Mouse (Mus musculus) heart, embryonic 11.5 days (tissue): ENCODE results near the gene Lmo7. TPM values are rescaled to one million over a fixed set of nuclear protein-coding genes. Genes with fewer than 3 reads are reported as not detected.

ENCODE experiments used
- ATAC-seq: fragments of 200-750 bp; cut with Nextera tagmentation; replicated peaks from 2 replicates; pipeline ENCODE4 v1.8.0; 2017; ENCODE audit warnings: moderate library complexity; ENCODE audit not compliant: insufficient number of reproducible peaks, low FRiP score, low TSS enrichment
- H3K27ac ChIP-seq: fragments of 300-500 bp; sonication (generic); 2 replicates; pipeline ENCODE4 v1.5.1; 2014; ENCODE audit warnings: mild to moderate bottlenecking, low read depth, low read length
- H3K27me3 ChIP-seq: fragments of 300-500 bp; sonication (generic); 2 replicates; pipeline ENCODE4 v1.6.1; 2014; ENCODE audit warnings: mild to moderate bottlenecking, low read length, mixed read lengths; ENCODE audit not compliant: control insufficient read depth, insufficient read depth
- H3K36me3 ChIP-seq: fragments of 300-500 bp; sonication (generic); 2 replicates; pipeline ENCODE4 v1.6.1; 2014; ENCODE audit warnings: mild to moderate bottlenecking, low read length, moderate library complexity, mixed read lengths; ENCODE audit not compliant: control insufficient read depth, insufficient read depth
- H3K4me1 ChIP-seq: fragments of 300-500 bp; sonication (generic); 2 replicates; pipeline ENCODE4 v1.6.1; 2014; ENCODE audit warnings: low read length; ENCODE audit not compliant: control insufficient read depth, insufficient read depth
- H3K4me2 ChIP-seq: fragments of 300-500 bp; sonication (generic); 2 replicates; pipeline ENCODE4 v1.6.1; 2014; ENCODE audit warnings: mild to moderate bottlenecking, moderate library complexity
- H3K4me3 ChIP-seq: fragments of 300-500 bp; sonication (generic); 2 replicates; pipeline ENCODE4 v1.5.1; 2014; ENCODE audit warnings: low read depth, low read length
- H3K9ac ChIP-seq: fragments of 300-500 bp; sonication (generic); 2 replicates; pipeline ENCODE4 v1.6.1; 2014; ENCODE audit warnings: mild to moderate bottlenecking, low read depth, low read length, moderate library complexity
- H3K9me3 ChIP-seq: fragments of 300-500 bp; sonication (generic); replicated peaks from 2 replicates; pipeline ENCODE4 v1.6.1; 2016; ENCODE audit warnings: low read length; ENCODE audit not compliant: control insufficient read depth
- WGBS: fragments of 180-500 bp; shearing (Covaris S2); extraction: QIAGEN DNeasy Blood & Tissue Kit; methylation state at CpG from one replicate; pipeline ENCODE4 v1.1.7; 2014; ENCODE audit not compliant: insufficient replicate concordance; 5-methylcytosine and 5-hydroxymethylcytosine counted together
- polyA plus RNA-seq: library from polyadenylated mRNA; unstranded; fragments of >200 nt; fragmentation: Nextera tagmentation; extraction: Ambion mirVana; gene quantifications from 2 replicates; pipeline ENCODE4 v1.2.1, GENCODE M21; 2014

Gene Lmo7
- polyA plus RNA-seq, 1 experiment from 2014 or later = 126 TPM

DNA sequence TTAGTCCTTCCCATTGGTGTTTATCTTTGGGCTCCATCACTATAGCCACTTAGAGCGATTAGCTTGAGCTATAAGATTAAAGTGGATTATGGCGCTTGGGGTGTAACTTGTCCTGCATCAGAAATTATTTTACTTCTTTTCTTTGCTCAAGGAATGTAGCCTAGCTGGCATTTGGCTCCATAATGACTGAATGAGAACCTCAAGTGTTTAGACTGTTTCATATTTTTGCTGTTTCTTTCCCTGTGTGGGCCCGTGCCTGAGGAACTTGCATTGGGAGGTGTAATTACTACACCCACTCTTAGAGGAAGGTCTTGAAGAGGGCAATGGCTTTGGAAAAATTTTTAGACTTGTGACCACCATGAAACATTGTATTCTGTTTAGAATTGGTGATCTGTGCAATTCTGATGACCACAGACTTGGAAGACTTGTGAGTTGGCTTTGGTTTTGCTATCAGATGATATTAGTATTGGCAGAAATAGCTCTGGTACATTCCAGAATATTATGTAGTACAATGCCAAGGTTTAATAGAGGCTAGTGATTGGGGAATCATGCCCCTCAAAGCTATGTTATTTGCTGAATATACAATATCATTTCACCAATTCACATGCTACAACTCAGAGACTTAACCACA, 54.7 kb downstream of the Lmo7 start:
- H3K27me3 ChIP-seq = no peaks in the 10 kb centered on the region
- H3K36me3 ChIP-seq = no peaks in the 10 kb centered on the region
- no peak overlapping the region for H3K9ac ChIP-seq
- H3K9me3 ChIP-seq = no peaks in the 10 kb centered on the region
- 87% methylated on average over 3 of the region's 3 CpGs for WGBS
- H3K4me1 ChIP-seq = 0 out of 2 replicates have a peak, but pooled peaks cover 3% of the 10 kb centered on the region
- no peak overlapping the region for H3K27ac ChIP-seq
- no peak overlapping the region for H3K4me2 ChIP-seq
- H3K4me3 ChIP-seq = no peak overlapping the region
- ATAC-seq = no peak

DNA sequence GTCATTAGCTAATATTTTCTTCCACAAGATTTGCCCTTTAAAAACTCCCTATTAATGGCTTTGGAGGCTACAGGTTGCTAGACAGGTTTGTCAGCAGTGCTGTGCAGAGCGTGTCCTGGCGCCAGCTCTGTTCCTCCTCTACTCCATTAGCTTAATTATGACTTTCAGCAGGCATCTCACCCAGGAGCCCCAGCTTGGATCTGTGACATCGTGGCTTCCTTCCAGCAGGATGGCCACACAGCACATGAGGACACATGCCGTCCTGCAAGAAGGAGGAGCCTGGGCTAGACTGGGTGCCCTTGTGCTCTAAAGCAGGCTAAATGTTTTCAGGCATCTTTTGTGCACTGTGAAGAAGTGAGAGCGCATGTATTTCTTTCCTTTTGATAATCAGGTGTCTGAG, 58.1 kb downstream of the Lmo7 start:
- no peak overlapping the region for H3K27ac ChIP-seq
- 57% methylated on average over 5 of the region's 5 CpGs for WGBS
- H3K4me1 ChIP-seq = 0 out of 2 replicates have a peak, but pooled peaks cover 3% of the 10 kb centered on the region
- ATAC-seq = no peak
- no peak overlapping the region for H3K9ac ChIP-seq
- no peaks in the 10 kb centered on the region for H3K27me3 ChIP-seq
- H3K4me3 ChIP-seq = no peak overlapping the region
- H3K4me2 ChIP-seq = no peak overlapping the region
- no peaks in the 10 kb centered on the region for H3K36me3 ChIP-seq
- no peaks in the 10 kb centered on the region for H3K9me3 ChIP-seq

DNA sequence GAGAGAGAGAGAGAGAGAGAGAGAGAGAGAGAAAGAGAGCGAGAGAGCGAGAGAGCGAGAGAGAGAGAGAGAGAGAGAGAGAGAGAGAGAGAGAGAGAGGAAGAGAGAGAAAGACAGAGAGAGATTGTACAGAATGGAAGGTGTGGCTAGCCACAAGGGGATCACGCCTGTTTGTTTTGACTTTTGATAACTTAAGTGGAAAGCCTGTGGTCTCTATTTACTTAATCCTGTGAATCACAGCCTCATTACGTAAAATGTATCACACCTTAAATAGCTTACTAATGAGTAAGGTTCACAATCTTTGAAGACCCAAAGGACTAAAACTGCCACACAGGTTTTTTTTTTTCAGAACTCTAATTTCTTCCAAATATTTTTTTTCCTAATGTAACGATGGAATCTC, 58.7 kb downstream of the Lmo7 start:
- Histone ChIP-seq H3K36me3 (no peaks in the 10 kb centered on the region), H3K4me1 (0 out of 2 replicates have a peak, but pooled peaks cover 3% of the 10 kb centered on the region), H3K27me3 (no peaks in the 10 kb centered on the region), H3K9ac (no peak overlapping the region), H3K4me2 (no peak overlapping the region), H3K27ac (no peak overlapping the region), H3K9me3 (no peaks in the 10 kb centered on the region), H3K4me3 (no peak overlapping the region)
- WGBS = 70% methylated on average over 6 of the region's 6 CpGs
- no peak for ATAC-seq

DNA sequence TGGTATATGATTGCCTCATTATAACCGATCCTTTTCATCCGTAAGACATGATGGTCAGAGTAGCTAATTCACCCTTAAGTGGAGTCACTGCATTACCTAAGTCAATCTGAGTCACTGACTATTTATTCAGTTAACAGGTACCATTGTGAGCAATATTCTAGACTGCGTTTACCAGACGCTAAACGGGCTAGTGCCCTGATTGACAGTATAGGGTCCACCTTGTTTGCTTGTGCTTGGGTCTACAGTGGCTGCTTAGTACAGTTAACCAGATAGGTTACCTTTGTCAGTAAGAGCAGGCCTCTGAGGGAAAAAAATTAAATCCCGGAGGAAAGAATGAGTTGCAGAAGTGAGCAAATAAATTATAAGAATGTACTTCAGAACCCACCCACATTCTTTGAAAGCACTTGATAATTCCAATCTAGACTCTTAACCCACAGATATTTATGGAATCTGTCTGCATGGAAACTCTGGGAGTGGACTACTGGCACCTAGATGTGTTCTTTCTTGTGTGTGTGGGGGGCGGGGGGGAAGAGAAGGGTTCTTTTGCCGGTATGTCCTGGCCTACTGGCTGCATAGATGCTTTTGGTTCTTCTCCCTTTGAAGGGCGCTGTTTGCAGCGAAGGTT, 64.9 kb downstream of the Lmo7 start:
- WGBS = 81% methylated on average over 10 of the region's 10 CpGs
- H3K27ac ChIP-seq = no peak overlapping the region

DNA sequence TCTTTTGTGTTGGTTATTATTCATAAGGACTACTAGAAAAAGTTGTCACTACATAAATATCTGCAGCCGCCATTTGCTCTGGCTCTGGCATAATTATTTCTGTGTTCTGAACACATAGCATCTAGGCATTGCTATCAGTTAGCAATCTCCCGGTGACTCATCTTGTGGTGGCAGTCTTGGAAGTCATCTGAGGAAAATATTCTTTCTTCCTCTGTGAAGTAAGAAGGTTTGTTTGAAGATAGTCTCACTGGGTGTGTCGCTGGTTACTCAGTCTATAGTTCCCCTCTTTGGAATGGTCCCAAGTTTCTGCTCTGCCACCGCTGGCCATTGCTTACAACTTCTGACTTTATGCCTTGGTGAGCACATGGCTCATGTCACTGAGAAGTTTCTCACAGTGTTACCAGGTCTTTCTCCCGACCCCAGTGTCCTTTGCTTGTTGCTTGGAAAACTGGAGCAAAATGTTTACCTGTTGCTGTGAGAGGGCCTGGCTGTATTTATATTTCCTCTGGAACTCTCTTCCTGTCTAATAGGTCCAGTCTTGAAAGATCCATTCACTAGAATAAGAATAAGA, 68.3 kb downstream of the Lmo7 start:
- no peaks in the 10 kb centered on the region for H3K9me3 ChIP-seq
- H3K36me3 ChIP-seq = no peaks in the 10 kb centered on the region
- no peak overlapping the region for H3K9ac ChIP-seq
- H3K4me3 ChIP-seq = no peak overlapping the region
- peaks cover 12% of the 10 kb centered on the region for H3K4me1 ChIP-seq
- no peak overlapping the region for H3K4me2 ChIP-seq
- H3K27me3 ChIP-seq = no peaks in the 10 kb centered on the region
- H3K27ac ChIP-seq = no peak overlapping the region
- ATAC-seq = no peak
- 75% methylated on average over 5 of the region's 5 CpGs for WGBS

More for the DNA sequence above, 64.9 kb downstream of the Lmo7 start:
- ATAC-seq = no peak
- Histone ChIP-seq H3K4me2 (no peak overlapping the region), H3K9ac (no peak overlapping the region), H3K27me3 (no peaks in the 10 kb centered on the region), H3K4me1 (0 out of 2 replicates have a peak, but pooled peaks cover 7% of the 10 kb centered on the region), H3K9me3 (no peaks in the 10 kb centered on the region), H3K36me3 (no peaks in the 10 kb centered on the region), H3K4me3 (no peak overlapping the region)

DNA sequence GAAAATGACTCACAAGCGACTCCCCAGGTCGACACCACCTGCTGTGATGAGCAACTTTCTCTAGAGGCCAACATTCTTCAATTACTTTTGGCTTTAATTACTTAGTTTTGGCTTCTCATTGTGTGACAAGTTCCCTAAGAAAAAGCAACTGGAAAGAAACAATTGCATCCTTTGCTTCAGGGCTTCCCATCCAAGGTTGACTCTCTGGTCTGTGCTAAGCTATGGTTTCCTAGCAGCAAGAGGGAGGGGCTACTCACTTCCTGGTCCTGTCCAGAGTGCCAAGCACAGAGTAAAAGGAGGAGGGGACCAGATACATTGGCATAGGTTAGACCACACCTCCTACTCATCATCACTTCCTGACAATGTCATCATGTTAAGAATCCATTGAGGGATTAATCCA, 69.0 kb downstream of the Lmo7 start:
- no peaks in the 10 kb centered on the region for H3K9me3 ChIP-seq
- ATAC-seq = no peak
- WGBS = 83% methylated on average over 2 of the region's 2 CpGs
- H3K9ac ChIP-seq = no peak overlapping the region
- H3K4me3 ChIP-seq = no peak overlapping the region
- no peak overlapping the region for H3K27ac ChIP-seq
- H3K27me3 ChIP-seq = no peaks in the 10 kb centered on the region
- H3K4me1 ChIP-seq = peaks cover 12% of the 10 kb centered on the region
- no peaks in the 10 kb centered on the region for H3K36me3 ChIP-seq
- no peak overlapping the region for H3K4me2 ChIP-seq

DNA sequence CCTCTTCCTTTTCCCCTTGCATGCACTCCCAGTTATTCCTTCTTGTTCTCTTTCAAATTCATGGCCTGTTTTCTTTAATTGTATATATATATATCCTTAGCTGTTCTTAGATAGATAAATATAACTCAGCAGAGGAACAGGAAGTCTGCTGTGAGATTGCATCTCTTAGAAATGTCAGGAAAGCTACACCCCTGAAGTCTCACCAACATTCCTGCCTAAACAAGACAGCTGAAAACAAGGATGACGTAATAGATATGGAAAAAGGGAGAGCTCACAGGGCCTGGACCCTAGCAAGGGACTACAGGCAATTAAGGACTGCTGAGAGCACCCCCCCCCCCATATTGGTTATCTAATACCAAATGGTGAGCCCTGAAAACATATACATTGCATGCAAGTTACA, 71.9 kb downstream of the Lmo7 start:
- 0 out of 2 replicates have a peak, but pooled peaks have one; percentile 52 for ATAC-seq
- no peak overlapping the region for H3K4me3 ChIP-seq
- H3K4me1 ChIP-seq = peaks cover 5% of the 10 kb centered on the region
- no peak overlapping the region for H3K4me2 ChIP-seq
- no peaks in the 10 kb centered on the region for H3K9me3 ChIP-seq
- no peak overlapping the region for H3K9ac ChIP-seq
- H3K27ac ChIP-seq = no peak overlapping the region
- no peaks in the 10 kb centered on the region for H3K36me3 ChIP-seq
- no peaks in the 10 kb centered on the region for H3K27me3 ChIP-seq
- WGBS = 46% methylated on average over 1 of the region's 1 CpGs

DNA sequence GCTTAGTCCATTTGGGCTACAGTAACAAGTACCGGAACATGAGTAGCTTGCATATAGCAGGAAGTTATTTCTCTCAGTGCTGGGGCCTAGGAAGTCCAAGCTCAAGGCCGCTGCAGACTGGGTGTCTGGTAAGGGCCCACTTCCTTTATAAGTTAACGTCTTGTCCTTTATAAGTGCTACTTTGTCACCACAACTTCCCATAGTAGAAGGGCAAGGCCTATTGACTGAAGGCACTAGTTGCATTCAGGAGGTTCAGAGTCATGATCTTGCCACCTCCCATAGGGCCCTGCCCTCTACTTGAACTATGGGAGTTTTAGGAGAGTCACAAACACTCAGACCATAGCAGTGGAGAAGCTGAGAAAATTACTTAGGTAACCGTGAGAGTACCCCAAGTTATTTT, 74.4 kb downstream of the Lmo7 start:
- no peaks in the 10 kb centered on the region for H3K36me3 ChIP-seq
- peaks cover 5% of the 10 kb centered on the region for H3K4me1 ChIP-seq
- no peak overlapping the region for H3K27ac ChIP-seq
- ATAC-seq = no peak
- WGBS = 75% methylated on average over 4 of the region's 4 CpGs
- H3K4me2 ChIP-seq = no peak overlapping the region
- no peak overlapping the region for H3K4me3 ChIP-seq
- H3K9ac ChIP-seq = no peak overlapping the region
- no peaks in the 10 kb centered on the region for H3K27me3 ChIP-seq
- H3K9me3 ChIP-seq = no peaks in the 10 kb centered on the region
